19 mouse cellular contexts compared by ENCODE assay signal in the genomic region with DNA sequence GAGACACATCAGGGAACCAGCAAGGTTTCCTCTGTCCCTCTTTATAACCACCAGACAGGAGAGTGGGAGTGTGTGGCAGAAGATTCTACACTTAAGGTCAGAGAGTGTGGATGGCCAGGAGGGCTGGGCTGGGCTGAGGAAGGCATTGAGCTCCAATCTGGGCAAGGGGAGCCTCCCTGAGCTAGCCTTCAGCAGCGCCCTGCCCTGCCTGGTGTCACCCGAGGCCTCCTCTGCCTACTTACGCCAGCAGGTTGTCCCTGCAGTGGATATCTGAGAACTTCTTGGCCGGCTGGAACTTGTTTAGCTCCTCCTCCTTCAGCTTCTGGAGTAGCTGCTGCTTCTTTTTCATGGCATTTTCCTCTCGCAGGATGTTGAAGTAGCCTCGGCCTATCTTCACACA.
"Had no signal": no experiment of that assay in that cellular context is flagged by ENCODE, and none has a peak within 500 bp of the region (broad histone marks: within the 10 kb centered on the region; RNA-seq: fewer than 3 reads in every experiment).

No protein-coding gene starts in this region.

- H3K9me3 ChIP-seq: midbrain, embryonic 10.5 days; neural tube, embryonic 15.5 days had no signal

- H3K4me2 ChIP-seq: limb, embryonic 13.5 days; neural tube, embryonic 15.5 days had no signal

- H3K27me3 ChIP-seq: neural tube, embryonic 15.5 days had no signal

- H3K27ac ChIP-seq: layer of hippocampus, adult 2 months; limb, embryonic 13.5 days; liver, embryonic 14.5 days; midbrain, embryonic 10.5 days; neural tube, embryonic 15.5 days had no signal

- H3K4me3 ChIP-seq: layer of hippocampus, adult 2 months; limb, embryonic 13.5 days; midbrain, embryonic 10.5 days; myocyte; neural tube, embryonic 15.5 days had no signal

- DNase-seq: kidney, adult 8-10 months; kidney, postnatal 4 days; left cerebral cortex, postnatal 4 days; lung, adult 18-20 months; lung, postnatal 10 days; lung, postnatal 4 days; midbrain, embryonic 14.5 days; right cerebral cortex, adult 18-20 months; right cerebral cortex, postnatal 25 days; spleen, adult 18-20 months; thymus, adult 18-20 months; thymus, postnatal 14 days had no signal

- H3K36me3 ChIP-seq: limb, embryonic 13.5 days; midbrain, embryonic 10.5 days; neural tube, embryonic 15.5 days had no signal

- H3K9ac ChIP-seq: limb, embryonic 13.5 days; liver, embryonic 14.5 days; neural tube, embryonic 15.5 days had no signal

- H3K4me1 ChIP-seq: limb, embryonic 13.5 days had no signal

- ATAC-seq: intestine, postnatal 0 days had no signal
